Mouse (Mus musculus) liver, postnatal 0 days (tissue): ENCODE data around the gene Ptcd1.

Source experiments
- CTCF ChIP-seq: sonication (generic); IDR thresholded peaks from 2 replicates; pipeline ENCODE4 v1.5.1; 2016; ENCODE audit warnings: antibody characterized with exemption, low read depth
- EP300 ChIP-seq: IDR thresholded peaks from 2 replicates; pipeline ENCODE4 v1.6.1; 2016; ENCODE audit warnings: antibody characterized with exemption, low read depth, mild to moderate bottlenecking

DNA sequence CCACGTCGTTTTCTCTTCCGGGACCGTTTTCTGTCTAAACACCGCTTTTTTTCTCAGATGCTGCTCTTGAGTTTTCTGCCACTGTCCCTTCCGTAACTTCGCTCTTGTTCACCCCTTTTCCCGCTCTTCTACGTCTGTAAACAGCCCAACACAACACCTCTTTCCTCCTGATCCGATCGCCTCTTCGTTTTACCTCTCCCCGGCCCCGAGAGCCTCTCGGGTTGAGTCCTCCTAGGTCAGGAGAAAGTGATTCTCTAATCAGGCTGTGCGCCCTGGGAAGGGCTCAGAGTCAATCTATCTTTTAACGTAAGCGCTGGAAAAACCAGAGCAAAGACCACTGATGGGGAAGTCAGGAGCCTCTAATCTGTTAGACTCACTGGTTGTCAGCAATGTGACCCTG lies 26.3 kb downstream of the Ptcd1 start:
- TF ChIP-seq CTCF (no peak), EP300 (no peak)
